Mouse (Mus musculus): ENCODE data around the gene Lin37.

DNA sequence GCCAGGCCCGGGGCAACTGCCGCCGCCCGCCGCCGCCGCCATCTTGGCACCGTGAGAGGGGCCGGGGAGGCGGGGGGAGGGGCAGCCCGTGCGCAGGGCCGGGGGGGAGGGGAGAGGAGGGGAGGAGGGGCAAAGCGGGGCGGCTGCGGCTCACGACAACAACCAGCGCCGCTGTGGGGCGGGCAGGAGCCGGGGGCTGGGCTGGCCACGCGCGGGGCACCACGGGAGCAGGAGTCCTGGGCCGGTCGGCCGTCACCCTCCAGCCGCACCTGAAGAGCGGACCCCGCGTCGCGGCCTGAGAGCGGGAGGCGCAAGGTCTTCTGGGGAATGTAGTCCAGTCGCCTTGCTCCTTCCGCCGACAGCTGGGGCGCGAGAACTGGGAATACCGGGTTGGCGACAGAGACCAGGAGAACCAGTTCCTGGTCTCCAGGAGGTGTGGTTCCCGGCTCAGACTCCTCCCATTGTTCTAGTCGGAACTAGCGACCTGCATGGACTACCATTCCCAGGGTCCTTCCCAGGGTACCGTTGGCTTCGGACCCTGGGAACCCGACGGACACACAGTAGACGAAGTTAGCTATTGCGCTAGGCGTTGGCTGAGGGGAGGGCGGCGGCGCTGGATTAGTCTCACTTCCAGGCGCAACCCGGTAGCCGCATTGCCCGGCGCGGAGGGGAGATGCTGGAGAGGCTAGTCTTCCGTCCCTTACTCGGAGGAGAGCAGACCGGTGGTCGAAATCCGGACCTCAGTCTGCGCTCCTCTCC lies 29.2 kb upstream of the Lin37 start, which contains the start of gene Kmt2b:
- no peak for TF ChIP-seq TAL1 (IDR thresholded peaks at IDR 0.05; ENCODE audit: low read length)
- TF ChIP-seq GATA1 (IDR thresholded peaks at IDR 0.05; ENCODE audit: low read length), result no peak

Measured in erythroblast, embryonic 14.5 days (primary cell).